Mouse (Mus musculus) limb, embryonic 14.5 days (tissue): Measurements from ENCODE around the gene Acta2. TPM values are rescaled to one million over a fixed set of nuclear protein-coding genes. Genes with fewer than 3 reads are reported as not detected.

Experiments
- ATAC-seq: fragments of 200-750 bp; cut with Nextera tagmentation; 2 replicates; pipeline ENCODE4 v1.8.0; 2017; ENCODE audit warnings: low read depth, moderate number of reproducible peaks, moderate TSS enrichment; ENCODE audit not compliant: low FRiP score
- DNase-seq: peaks from one replicate; pipeline ENCODE4 v3.0.0-alpha.2; 2015; ENCODE audit warnings: low spot score
- H3K27ac ChIP-seq: fragments of 300-500 bp; sonication (generic); replicated peaks from 2 replicates; pipeline ENCODE4 v1.5.1; 2014; ENCODE audit warnings: low read depth, mild to moderate bottlenecking, low read length, moderate library complexity, mixed read lengths
- H3K27me3 ChIP-seq: fragments of 300-500 bp; sonication (generic); 2 replicates; pipeline ENCODE4 v1.6.1; 2014; ENCODE audit warnings: low read length, mixed read lengths; ENCODE audit not compliant: control insufficient read depth, insufficient read depth
- H3K36me3 ChIP-seq: fragments of 300-500 bp; sonication (generic); 2 replicates; pipeline ENCODE4 v1.6.1; 2014; ENCODE audit warnings: mild to moderate bottlenecking, low read length, moderate library complexity, mixed read lengths; ENCODE audit not compliant: control insufficient read depth, insufficient read depth
- H3K4me1 ChIP-seq: fragments of 300-500 bp; sonication (generic); 2 replicates; pipeline ENCODE4 v1.6.1; 2014; ENCODE audit warnings: antibody characterized with exemption, low read length, mixed read lengths; ENCODE audit not compliant: control insufficient read depth, insufficient read depth
- H3K4me2 ChIP-seq: fragments of 300-500 bp; sonication (generic); replicated peaks from 2 replicates; pipeline ENCODE4 v1.6.1; 2014; ENCODE audit warnings: low read depth, mild to moderate bottlenecking, low read length, moderate library complexity; ENCODE audit not compliant: severe bottlenecking
- H3K4me3 ChIP-seq: fragments of 300-500 bp; sonication (generic); replicated peaks from 2 replicates; pipeline ENCODE4 v1.5.1; 2014; ENCODE audit warnings: low read length
- H3K9ac ChIP-seq: fragments of 300-500 bp; sonication (generic); 2 replicates; pipeline ENCODE4 v1.6.1; 2014; ENCODE audit warnings: mild to moderate bottlenecking, low read depth, low read length, moderate library complexity; ENCODE audit not compliant: severe bottlenecking
- H3K9me3 ChIP-seq: fragments of 300-500 bp; sonication (generic); 2 replicates; pipeline ENCODE4 v1.6.1; 2016; ENCODE audit warnings: low read length; ENCODE audit not compliant: control insufficient read depth
- POLR2A ChIP-seq: fragments of 200-500 bp; IDR thresholded peaks from 2 replicates; pipeline ENCODE4 v1.8.0; 2012; ENCODE audit warnings: inconsistent platforms, mild to moderate bottlenecking, moderate library complexity, borderline replicate concordance; ENCODE audit not compliant: insufficient read depth, insufficient read length; ENCODE audit errors: extremely low read depth
- WGBS: fragments of 180-500 bp; shearing (Covaris S2); extraction: QIAGEN DNeasy Blood & Tissue Kit; methylation state at CpG from one replicate; pipeline ENCODE4 v1.1.7; 2014; 5-methylcytosine and 5-hydroxymethylcytosine counted together
- polyA plus RNA-seq, 2 experiments: library from polyadenylated mRNA; depleted of rRNA in 1 of 2; stranded (reverse) in 1 of 2; unstranded in 1 of 2; fragments of >200 nt; fragmentation: Nextera tagmentation in 1 of 2; extraction: Ambion mirVana in 1 of 2; gene quantifications; 2 replicates each; pipeline versions ENCODE4 v1.2.1 to v1.2.3; 2012 to 2014

Acta2 gene
- polyA plus RNA-seq, 2 experiments = 290 to 313 TPM

- ATAC-seq = peak; percentile 47
- peak; percentile 78 for DNase-seq
- Histone ChIP-seq H3K27ac (peak overlapping the region; percentile 50; the same call in 1 of the 2 replicates), H3K27me3 (no peaks in the 10 kb centered on the region), H3K4me2 (no peak overlapping the region; the same call in 1 of the 2 replicates), H3K9me3 (no peaks in the 10 kb centered on the region), H3K4me1 (peaks cover 18% of the 10 kb centered on the region), H3K9ac (no peak overlapping the region), H3K4me3 (no peak overlapping the region), H3K36me3 (no peaks in the 10 kb centered on the region)
- TF ChIP-seq POLR2A = no peak
- whole genome bisulfite sequencing = 20% methylated on average over 2 of the region's 2 CpGs
Measured at GRCm38 (mm10) chr19:34195031-34195430, 60.4 kb downstream of the Acta2 start.

- no peak overlapping the region for H3K27ac ChIP-seq
- no peak overlapping the region for H3K9ac ChIP-seq
- ATAC-seq (no peak), DNase-seq (no peak)
- no peak for TF ChIP-seq POLR2A
- H3K36me3 ChIP-seq = no peaks in the 10 kb centered on the region
- peaks cover 18% of the 10 kb centered on the region for H3K4me1 ChIP-seq
- peak overlapping the region; percentile 72 for H3K4me3 ChIP-seq
- no peaks in the 10 kb centered on the region for H3K9me3 ChIP-seq
- peak overlapping the region; percentile 92 for H3K4me2 ChIP-seq
- WGBS = 61% methylated on average over 6 of the region's 6 CpGs
- no peaks in the 10 kb centered on the region for H3K27me3 ChIP-seq
Measured at GRCm38 (mm10) chr19:34194132-34194745, 61.2 kb downstream of the Acta2 start.

GRCm38 (mm10) chr19:34193683-34194082 lies 61.7 kb downstream of the Acta2 start:
- H3K4me2 ChIP-seq = peak overlapping the region; percentile 92
- WGBS = 29% methylated on average over 9 of the region's 9 CpGs
- peak overlapping the region; percentile 72 for H3K4me3 ChIP-seq
- no peak for ATAC-seq
- H3K36me3 ChIP-seq = no peaks in the 10 kb centered on the region
- H3K4me1 ChIP-seq = peaks cover 18% of the 10 kb centered on the region
- DNase-seq = no peak
- H3K27ac ChIP-seq = no peak overlapping the region
- H3K9ac ChIP-seq = peak overlapping the region; percentile 76; the same call in 1 of the 2 replicates
- H3K9me3 ChIP-seq = no peaks in the 10 kb centered on the region
- no peaks in the 10 kb centered on the region for H3K27me3 ChIP-seq
- no peak for TF ChIP-seq POLR2A

- no peaks in the 10 kb centered on the region for H3K9me3 ChIP-seq
- H3K9ac ChIP-seq = peak overlapping the region; percentile 76
- H3K36me3 ChIP-seq = no peaks in the 10 kb centered on the region
- WGBS = 2% methylated on average over 9 of the region's 9 CpGs
- H3K27ac ChIP-seq = no peak overlapping the region
- TF ChIP-seq POLR2A = no peak
- no peak for ATAC-seq
- H3K4me1 ChIP-seq = peaks cover 17% of the 10 kb centered on the region
- DNase-seq = peak; percentile 49
- no peaks in the 10 kb centered on the region for H3K27me3 ChIP-seq
- peak overlapping the region; percentile 72 for H3K4me3 ChIP-seq
- peak overlapping the region; percentile 92 for H3K4me2 ChIP-seq
Measured at GRCm38 (mm10) chr19:34193149-34193548, 62.2 kb downstream of the Acta2 start.

- Histone ChIP-seq H3K4me3 (peak within 1 kb of the TSS; percentile 72), H3K4me2 (peak within 1 kb of the TSS; percentile 92), H3K36me3 (no peaks in the 10 kb centered on the region), H3K9me3 (no peaks in the 10 kb centered on the region), H3K9ac (peak within 1 kb of the TSS; percentile 76), H3K27me3 (no peaks in the 10 kb centered on the region), H3K4me1 (peaks cover 15% of the 10 kb centered on the region), H3K27ac (peak within 1 kb of the TSS; percentile 30; the same call in 1 of the 2 replicates)
- DNase-seq (peak; percentile 69), ATAC-seq (peak; percentile 72)
- no peak for TF ChIP-seq POLR2A
- 2% methylated on average over 46 of the region's 62 CpGs for WGBS
Measured at GRCm38 (mm10) chr19:34192008-34192963, 63.1 kb downstream of the Acta2 start, which contains the start of gene Stambpl1. Stambpl1 (plus strand) TSS chr19:34192229.
